Mouse (Mus musculus) embryonic fibroblast, embryonic 13.5 days (primary cell): ENCODE results near the gene Ninj2. TPM values are rescaled to one million over a fixed set of nuclear protein-coding genes. Genes with fewer than 3 reads are reported as not detected.

ENCODE experiments used
- H3K27ac ChIP-seq: 2 replicates; pipeline ENCODE4 v1.5.1; 2012; ENCODE audit warnings: low read length, control low read depth, inconsistent platforms; ENCODE audit not compliant: insufficient read depth
- H3K4me1 ChIP-seq: 2 replicates; pipeline ENCODE4 v1.6.1; 2011; ENCODE audit warnings: low read length; ENCODE audit not compliant: control insufficient read depth, insufficient read depth
- H3K4me3 ChIP-seq: 2 replicates; pipeline ENCODE4 v1.5.1; 2011; ENCODE audit warnings: mild to moderate bottlenecking, control low read depth, low read length; ENCODE audit not compliant: insufficient read depth
- CTCF ChIP-seq: IDR thresholded peaks from 2 replicates; pipeline ENCODE4 v1.5.1; 2011; ENCODE audit warnings: mild to moderate bottlenecking, control low read depth, low read length, moderate library complexity, borderline replicate concordance; ENCODE audit not compliant: insufficient read depth
- POLR2A ChIP-seq: IDR thresholded peaks from 2 replicates; pipeline ENCODE4 v1.6.1; 2011; ENCODE audit warnings: low read depth, mild to moderate bottlenecking, control low read depth, low read length, moderate library complexity
- polyA plus RNA-seq: library from polyadenylated mRNA; stranded (reverse); fragments of >200 nt; gene quantifications from 2 replicates; pipeline ENCODE4 v1.2.4, GENCODE M21; 2011; ENCODE audit warnings: low read depth; ENCODE audit not compliant: missing spikeins, insufficient read length

Ninj2 gene
- polyA plus RNA-seq, 1 experiment, result not detected

DNA sequence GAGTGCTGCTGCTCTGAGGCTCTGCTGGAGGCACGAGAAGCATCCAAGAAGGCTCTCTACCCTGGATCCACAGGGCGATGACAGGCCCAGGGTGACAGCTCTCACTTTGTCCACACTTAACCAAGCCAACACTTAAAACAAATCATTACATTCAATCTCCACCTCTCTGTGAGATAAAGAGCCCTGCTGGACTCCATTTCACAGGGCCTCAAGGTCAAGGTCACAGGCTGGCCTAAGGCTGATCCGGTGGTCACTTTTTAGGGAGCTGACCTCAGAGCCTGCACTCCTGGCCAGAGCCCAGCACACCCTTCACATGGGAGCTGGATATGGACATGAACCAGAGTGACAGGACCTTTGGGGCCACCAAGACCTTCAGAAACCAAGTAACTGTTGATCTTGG lies 57.1 kb downstream of the Ninj2 start:
- peaks cover 7% of the 10 kb centered on the region for H3K4me1 ChIP-seq
- H3K27ac ChIP-seq, result no peak overlapping the region
- H3K4me3 ChIP-seq, result no peak overlapping the region
- TF ChIP-seq CTCF (no peak), POLR2A (no peak)

GRCm38 (mm10) chr6:120151616-120152053 lies 58.5 kb downstream of the Ninj2 start:
- TF ChIP-seq CTCF, result no peak
- TF ChIP-seq POLR2A, result no peak
- no peak overlapping the region for H3K4me3 ChIP-seq
- H3K27ac ChIP-seq, result no peak overlapping the region
- peaks cover 6% of the 10 kb centered on the region for H3K4me1 ChIP-seq

- H3K27ac ChIP-seq, result no peak overlapping the region
- peaks cover 6% of the 10 kb centered on the region for H3K4me1 ChIP-seq
- no peak for TF ChIP-seq POLR2A
- no peak for TF ChIP-seq CTCF
- no peak overlapping the region for H3K4me3 ChIP-seq
These were observed 59.9 kb downstream of the Ninj2 start for GRCm38 (mm10) chr6:120152739-120153696.

DNA sequence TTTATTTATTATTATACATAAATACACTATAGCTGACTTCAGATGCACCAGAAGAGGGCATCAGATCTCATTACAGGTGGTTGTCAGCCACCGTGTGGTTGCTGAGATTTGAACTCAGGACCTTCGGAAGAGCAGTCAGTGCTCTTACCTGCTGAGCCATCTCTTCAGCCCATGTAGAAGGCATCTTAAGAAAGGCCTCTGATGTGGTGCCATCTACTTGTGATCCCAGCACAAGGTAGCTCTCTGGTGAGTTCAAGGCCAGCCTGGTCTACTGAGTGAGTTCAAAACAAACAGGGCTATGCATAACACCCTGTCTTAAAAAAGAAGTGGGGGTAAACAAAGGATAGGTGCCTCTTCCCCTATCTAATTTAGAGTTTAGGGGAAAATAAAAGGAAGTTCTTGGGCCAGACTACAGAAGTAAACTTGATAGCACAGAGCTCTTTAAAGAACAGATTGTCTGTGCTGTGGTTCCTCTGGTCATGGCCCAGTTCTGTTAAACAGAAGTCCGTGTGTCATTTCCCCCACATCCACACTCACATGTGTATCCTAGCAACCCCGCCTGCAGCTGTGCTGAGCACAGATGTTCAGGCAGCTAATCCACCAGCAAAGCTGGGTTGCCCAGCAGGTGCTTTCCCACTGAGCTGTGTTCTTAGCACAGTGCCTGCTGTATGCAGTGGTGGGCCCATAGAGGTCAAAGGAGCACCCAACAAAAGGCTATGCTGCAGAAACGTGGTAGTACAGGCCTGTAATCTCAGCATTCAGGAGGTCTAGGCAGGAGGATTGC lies 61.6 kb downstream of the Ninj2 start:
- no peak for TF ChIP-seq CTCF
- no peak for TF ChIP-seq POLR2A
- Histone ChIP-seq H3K27ac (no peak overlapping the region), H3K4me1 (peaks cover 9% of the 10 kb centered on the region), H3K4me3 (no peak overlapping the region)

GRCm38 (mm10) chr6:120155510-120155909 lies 62.4 kb downstream of the Ninj2 start:
- TF ChIP-seq CTCF (no peak), POLR2A (no peak)
- peaks cover 9% of the 10 kb centered on the region for H3K4me1 ChIP-seq
- H3K27ac ChIP-seq, result no peak overlapping the region
- no peak overlapping the region for H3K4me3 ChIP-seq

DNA sequence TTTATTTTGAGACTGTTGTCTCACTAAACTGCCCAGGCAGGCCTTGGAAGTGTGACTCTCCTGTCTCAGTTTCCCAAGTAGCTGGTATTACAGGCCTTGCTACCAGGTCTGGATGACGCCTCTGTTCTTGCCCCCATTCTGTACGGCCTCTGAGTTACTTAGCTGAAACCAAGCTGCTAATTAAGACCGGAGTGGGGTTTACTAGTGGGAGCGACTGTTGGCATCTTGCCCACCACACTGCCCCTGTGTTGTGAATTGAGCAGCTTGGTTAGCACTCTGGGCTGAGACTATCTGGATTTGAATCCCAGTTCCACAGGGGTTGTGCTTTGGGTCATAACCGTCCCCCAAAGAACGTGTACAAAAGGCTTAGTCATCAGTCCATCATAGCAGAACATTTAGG lies 64.3 kb downstream of the Ninj2 start:
- TF ChIP-seq CTCF, result no peak
- no peak for TF ChIP-seq POLR2A
- Histone ChIP-seq H3K4me1 (peaks cover 9% of the 10 kb centered on the region), H3K4me3 (no peak overlapping the region), H3K27ac (no peak overlapping the region)

DNA sequence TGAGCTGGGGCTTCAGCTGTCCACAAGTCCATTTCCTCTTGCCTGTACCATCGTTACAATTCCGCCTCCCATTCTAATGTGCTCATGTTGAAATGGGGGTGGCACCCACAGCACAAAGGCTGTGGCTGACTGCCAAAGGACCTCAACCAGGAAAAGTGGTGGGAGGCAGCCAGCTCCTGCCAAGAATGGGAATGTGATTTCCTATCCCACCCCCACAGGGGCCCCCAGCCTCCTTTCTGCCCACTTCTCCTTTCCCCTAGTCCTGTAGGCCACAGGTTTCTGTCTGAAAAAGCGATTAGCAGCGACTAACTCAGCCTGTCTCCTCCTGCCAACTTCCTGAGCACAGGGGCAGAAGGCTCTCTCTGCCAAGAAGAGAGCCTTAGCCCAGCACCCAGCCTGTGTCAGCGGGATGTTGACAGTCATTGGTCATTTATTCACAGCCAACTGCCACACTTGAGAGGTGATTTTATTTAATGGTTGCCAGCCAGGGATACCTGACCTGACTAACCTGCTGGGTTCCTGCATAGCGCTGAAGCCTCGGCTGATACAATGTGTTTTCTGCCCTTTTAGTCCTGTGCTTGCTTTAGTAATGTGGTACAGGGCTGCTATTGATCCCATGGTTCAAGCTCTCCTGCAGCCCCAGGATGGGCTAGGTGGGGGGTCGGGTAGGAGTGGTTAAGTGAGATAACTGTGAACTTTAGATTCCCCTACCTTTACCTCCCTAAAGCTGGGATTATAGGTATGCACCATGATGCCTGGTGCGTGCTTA lies 66.2 kb downstream of the Ninj2 start:
- H3K4me3 ChIP-seq, result no peak overlapping the region
- peaks cover 9% of the 10 kb centered on the region for H3K4me1 ChIP-seq
- no peak overlapping the region for H3K27ac ChIP-seq
- no peak for TF ChIP-seq POLR2A
- no peak for TF ChIP-seq CTCF

GRCm38 (mm10) chr6:120162928-120163327 lies 69.8 kb downstream of the Ninj2 start:
- Histone ChIP-seq H3K4me1 (peaks cover 3% of the 10 kb centered on the region; the same call in 1 of the 2 replicates), H3K27ac (no peak overlapping the region), H3K4me3 (no peak overlapping the region)
- TF ChIP-seq CTCF, result no peak
- no peak for TF ChIP-seq POLR2A

- Histone ChIP-seq H3K4me1 (no peaks in the 10 kb centered on the region), H3K4me3 (no peak overlapping the region), H3K27ac (no peak overlapping the region)
- TF ChIP-seq CTCF (no peak), POLR2A (no peak)
These were observed 71.6 kb downstream of the Ninj2 start for GRCm38 (mm10) chr6:120164765-120165164.

- no peak overlapping the region for H3K4me3 ChIP-seq
- H3K27ac ChIP-seq, result no peak overlapping the region
- TF ChIP-seq CTCF, result no peak
- no peak for TF ChIP-seq POLR2A
- H3K4me1 ChIP-seq, result no peaks in the 10 kb centered on the region
These were observed 74.4 kb downstream of the Ninj2 start for GRCm38 (mm10) chr6:120167574-120167973.
